Mouse (Mus musculus) bone marrow macrophage, adult 2 months (primary cell): ENCODE measurements around the gene Adarb1. TPM values are rescaled to one million over a fixed set of nuclear protein-coding genes. Genes with fewer than 3 reads are reported as not detected.

Experiments used
- H3K27ac ChIP-seq: 2 replicates; pipeline ENCODE4 v1.5.1; 2012; ENCODE audit warnings: low read depth, low read length; ENCODE audit not compliant: insufficient read depth
- H3K4me1 ChIP-seq: 2 replicates; pipeline ENCODE4 v1.6.1; 2012; ENCODE audit warnings: low read length; ENCODE audit not compliant: control insufficient read depth, insufficient read depth
- H3K4me3 ChIP-seq: 2 replicates; pipeline ENCODE4 v1.5.1; 2012; ENCODE audit warnings: mild to moderate bottlenecking, low read length, moderate library complexity; ENCODE audit not compliant: insufficient read depth
- CTCF ChIP-seq: IDR thresholded peaks from 2 replicates; pipeline ENCODE4 v1.5.1; 2012; ENCODE audit warnings: low read depth, mild to moderate bottlenecking, low read length, moderate library complexity
- POLR2A ChIP-seq: IDR thresholded peaks from 2 replicates; pipeline ENCODE4 v1.6.1; 2012; ENCODE audit warnings: mild to moderate bottlenecking, low read depth, low read length, borderline replicate concordance
- polyA plus RNA-seq: library from polyadenylated mRNA; stranded (reverse); fragments of >200 nt; gene quantifications from 2 replicates; pipeline ENCODE4 v1.2.4, GENCODE M21; 2012; ENCODE audit not compliant: missing spikeins, insufficient read depth, insufficient read length

Gene Adarb1
- polyA plus RNA-seq, 1 experiment = 0.84 TPM

GRCm38 (mm10) chr10:77244777-77245176, 173.3 kb downstream of the Adarb1 start:
- H3K27ac ChIP-seq = no peak overlapping the region
- no peaks in the 10 kb centered on the region for H3K4me1 ChIP-seq
- H3K4me3 ChIP-seq = no peak overlapping the region
- TF ChIP-seq POLR2A (no peak), CTCF (no peak)

- no peaks in the 10 kb centered on the region for H3K4me1 ChIP-seq
- H3K4me3 ChIP-seq = no peak overlapping the region
- TF ChIP-seq POLR2A = no peak
- no peak for TF ChIP-seq CTCF
- no peak overlapping the region for H3K27ac ChIP-seq
Measured at GRCm38 (mm10) chr10:77243572-77244161, 174.4 kb downstream of the Adarb1 start.

GRCm38 (mm10) chr10:77242871-77243270, 175.2 kb downstream of the Adarb1 start:
- no peaks in the 10 kb centered on the region for H3K4me1 ChIP-seq
- H3K27ac ChIP-seq = no peak overlapping the region
- TF ChIP-seq POLR2A (no peak), CTCF (no peak)
- no peak overlapping the region for H3K4me3 ChIP-seq

GRCm38 (mm10) chr10:77242396-77242795, 175.7 kb downstream of the Adarb1 start:
- Histone ChIP-seq H3K27ac (no peak overlapping the region), H3K4me3 (no peak overlapping the region), H3K4me1 (no peaks in the 10 kb centered on the region)
- TF ChIP-seq POLR2A (no peak), CTCF (no peak)

GRCm38 (mm10) chr10:77240764-77241163, 177.3 kb downstream of the Adarb1 start:
- H3K27ac ChIP-seq = no peak overlapping the region
- no peaks in the 10 kb centered on the region for H3K4me1 ChIP-seq
- no peak for TF ChIP-seq POLR2A
- no peak overlapping the region for H3K4me3 ChIP-seq

Other genes starting within 250 kb of the Adarb1 start
- 43.9 and 44.5 TPM in 2 replicates for gene Pofut2, start 159.1 kb downstream of the Adarb1 start, polyA plus RNA-seq
- gene Fam207a, start 97.5 kb upstream of the Adarb1 start, polyA plus RNA-seq = 18.8 and 22.8 TPM in 2 replicates
- gene Itgb2, start 112.0 kb upstream of the Adarb1 start, polyA plus RNA-seq = 386 and 401 TPM in 2 replicates
- gene Pttg1ip, start 163.4 kb upstream of the Adarb1 start, polyA plus RNA-seq = 98.5 and 102 TPM in 2 replicates
- gene Sumo3, start 187.8 kb upstream of the Adarb1 start, polyA plus RNA-seq = 165 and 203 TPM in 2 replicates
- gene Gm49325, start 187.9 kb upstream of the Adarb1 start, polyA plus RNA-seq = 40.9 and 41.8 TPM in 2 replicates
- 57.9 and 61.2 TPM in 2 replicates for gene Ube2g2, start 204.0 kb upstream of the Adarb1 start, polyA plus RNA-seq